Mouse (Mus musculus) monocyte, adult 59 days (primary cell): ENCODE results near the gene Sv2c. TPM values are rescaled to one million over a fixed set of nuclear protein-coding genes. Genes with fewer than 3 reads are reported as not detected.

Source experiments
- total RNA-seq, 2 experiments: library from RNA; stranded (reverse); gene quantifications; one replicate each; pipeline ENCODE4 v1.2.4; 2023

The Sv2c gene
- not detected for total RNA-seq

DNA sequence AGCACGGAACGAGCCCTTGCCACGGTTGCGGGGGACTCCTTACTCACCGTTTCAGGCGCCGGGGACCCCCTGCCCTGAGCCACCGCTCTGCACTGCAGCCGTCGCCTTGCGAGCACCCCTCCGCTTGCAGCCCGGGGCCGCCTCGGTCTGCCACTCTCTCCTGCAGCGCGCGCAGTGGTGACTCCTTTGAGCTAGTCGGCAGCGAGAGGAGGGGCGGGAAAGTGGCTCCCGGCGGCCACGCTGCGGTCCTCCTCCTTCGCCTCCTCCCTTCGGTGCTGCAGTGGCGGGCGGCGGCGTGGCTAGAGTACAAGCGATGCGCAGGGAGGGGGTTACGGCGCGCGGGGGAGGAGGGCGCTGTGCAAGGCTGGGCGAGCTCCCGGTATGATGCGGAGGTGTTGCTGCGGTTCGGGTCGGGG, at the start of gene Sv2c:
Gene Sv2c, minus strand, starts transcription at position 177 of the 416 bp plus-strand sequence.

GRCm38 (mm10) chr13:96081754-96082153, 50.6 kb downstream of the Sv2c start, which contains the start of gene Gm17190:
Gm17190 (plus strand) TSS chr13:96082054.

DNA sequence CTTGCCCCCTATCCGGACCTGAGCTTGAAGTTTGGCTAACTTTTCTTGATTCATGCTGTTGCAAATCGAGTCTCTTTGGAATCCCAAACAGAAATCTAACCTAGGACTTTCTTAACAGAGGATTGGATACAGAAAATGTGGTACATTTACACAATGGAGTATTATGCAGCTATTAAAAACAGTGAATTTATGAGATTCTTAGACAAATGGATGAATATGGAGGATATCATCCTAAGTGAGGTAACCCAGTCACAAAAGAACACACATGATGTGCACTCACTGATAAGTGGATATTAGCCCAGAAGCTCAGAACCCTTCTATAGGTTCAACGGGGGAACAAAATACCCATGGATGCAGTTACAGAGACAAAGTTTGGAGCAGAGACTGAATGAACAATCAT, 51.1 kb downstream of the Sv2c start, which contains the start of gene Gm20075:
Gene Gm20075, minus strand, starts transcription at position 101 of the 400 bp plus-strand sequence.

Other genes starting within 250 kb of the Sv2c start
- 10 to 100 TPM; 55.7 to 72.2 TPM for gene Iqgap2, start 240.7 kb downstream of the Sv2c start, total RNA-seq
- 1 to 10 TPM; 6.0 TPM for gene Gm20075, start 51.2 kb downstream of the Sv2c start, total RNA-seq
- not detected for gene Gm17190, start 50.5 kb downstream of the Sv2c start, total RNA-seq